Mouse (Mus musculus) hindbrain, embryonic 10.5 days (tissue): ENCODE results near the gene Olfr649. TPM values are rescaled to one million over a fixed set of nuclear protein-coding genes. Genes with fewer than 3 reads are reported as not detected.

Source experiments
- DNase-seq: peaks from one replicate; pipeline ENCODE4 v3.0.0-alpha.2; 2017; ENCODE audit warnings: low spot score
- H3K27ac ChIP-seq: fragments of 300-500 bp; sonication (generic); 2 replicates; pipeline ENCODE4 v1.5.1; 2016; ENCODE audit warnings: mild to moderate bottlenecking, moderate library complexity
- H3K27me3 ChIP-seq: fragments of 300-500 bp; sonication (generic); 2 replicates; pipeline ENCODE4 v1.6.1; 2016; ENCODE audit warnings: mild to moderate bottlenecking; ENCODE audit not compliant: poor library complexity, insufficient read depth, severe bottlenecking
- H3K36me3 ChIP-seq: fragments of 300-500 bp; sonication (generic); 2 replicates; pipeline ENCODE4 v1.6.1; 2016; ENCODE audit warnings: mild to moderate bottlenecking, moderate library complexity
- H3K4me1 ChIP-seq: fragments of 300-500 bp; sonication (generic); replicated peaks from 2 replicates; pipeline ENCODE4 v1.6.1; 2016; ENCODE audit warnings: mild to moderate bottlenecking
- H3K4me3 ChIP-seq: fragments of 300-500 bp; sonication (generic); 2 replicates; pipeline ENCODE4 v1.5.1; 2016; ENCODE audit warnings: mild to moderate bottlenecking, moderate library complexity
- H3K9me3 ChIP-seq: fragments of 300-500 bp; sonication (generic); 2 replicates; pipeline ENCODE4 v1.6.1; 2016; ENCODE audit warnings: mild to moderate bottlenecking, moderate library complexity
- WGBS: fragments of 180-500 bp; shearing (Covaris S2); methylation state at CpG from one replicate; pipeline ENCODE4 v1.1.7; 2016; 5-methylcytosine and 5-hydroxymethylcytosine counted together
- polyA plus RNA-seq: library from polyadenylated mRNA; unstranded; fragments of >200 nt; fragmentation: Nextera tagmentation; extraction: Ambion mirVana; gene quantifications from 2 replicates; pipeline ENCODE4 v1.2.1, GENCODE M21; 2016

Gene Olfr649
- polyA plus RNA-seq, 1 experiment from 2014 or later, result not detected

GRCm38 (mm10) chr7:104179074-104179473, 16.7 kb downstream of the Olfr649 start:
- no peaks in the 10 kb centered on the region for H3K9me3 ChIP-seq
- no peak for DNase-seq
- no peak overlapping the region for H3K4me3 ChIP-seq
- WGBS, result 77% methylated on average over 1 of the region's 1 CpGs
- H3K27me3 ChIP-seq, result no peaks in the 10 kb centered on the region
- H3K27ac ChIP-seq, result no peak overlapping the region
- no peaks in the 10 kb centered on the region for H3K4me1 ChIP-seq
- H3K36me3 ChIP-seq, result no peaks in the 10 kb centered on the region

GRCm38 (mm10) chr7:104178422-104179054, 17.2 kb downstream of the Olfr649 start:
- H3K27ac ChIP-seq, result no peak overlapping the region
- no peaks in the 10 kb centered on the region for H3K36me3 ChIP-seq
- H3K27me3 ChIP-seq, result no peaks in the 10 kb centered on the region
- no peak for DNase-seq
- no peak overlapping the region for H3K4me3 ChIP-seq
- H3K4me1 ChIP-seq, result no peaks in the 10 kb centered on the region
- WGBS, result 72% methylated on average over 5 of the region's 5 CpGs
- no peaks in the 10 kb centered on the region for H3K9me3 ChIP-seq

- Histone ChIP-seq H3K27me3 (no peaks in the 10 kb centered on the region), H3K36me3 (no peaks in the 10 kb centered on the region), H3K27ac (no peak overlapping the region), H3K4me1 (no peaks in the 10 kb centered on the region), H3K9me3 (no peaks in the 10 kb centered on the region), H3K4me3 (no peak overlapping the region)
- 23% methylated on average over 1 of the region's 1 CpGs for WGBS
- DNase-seq, result no peak
Measured at GRCm38 (mm10) chr7:104175085-104175484, 20.7 kb downstream of the Olfr649 start.

- Histone ChIP-seq H3K27me3 (no peaks in the 10 kb centered on the region), H3K27ac (no peak overlapping the region), H3K4me3 (no peak overlapping the region), H3K36me3 (no peaks in the 10 kb centered on the region), H3K4me1 (no peaks in the 10 kb centered on the region), H3K9me3 (no peaks in the 10 kb centered on the region)
- 83% methylated on average over 6 of the region's 6 CpGs for WGBS
- DNase-seq, result no peak
Measured at GRCm38 (mm10) chr7:104169634-104170204, 26.1 kb downstream of the Olfr649 start.

- Histone ChIP-seq H3K27ac (no peak overlapping the region), H3K4me3 (no peak overlapping the region), H3K4me1 (no peaks in the 10 kb centered on the region), H3K36me3 (no peaks in the 10 kb centered on the region), H3K27me3 (no peaks in the 10 kb centered on the region), H3K9me3 (no peaks in the 10 kb centered on the region)
- no peak for DNase-seq
- 84% methylated on average over 6 of the region's 6 CpGs for WGBS
Measured at GRCm38 (mm10) chr7:104167105-104167504, 28.7 kb downstream of the Olfr649 start.

GRCm38 (mm10) chr7:104150456-104150855, 45.3 kb downstream of the Olfr649 start, which contains the start of gene Ubqlnl:
Gene Ubqlnl, minus strand, starts transcription at chr7:104150556.
- DNase-seq, result no peak
- Histone ChIP-seq H3K27ac (no peak within 1 kb of the TSS), H3K36me3 (no peaks in the 10 kb centered on the region), H3K4me3 (no peak within 1 kb of the TSS), H3K4me1 (no peaks in the 10 kb centered on the region), H3K27me3 (no peaks in the 10 kb centered on the region), H3K9me3 (no peaks in the 10 kb centered on the region)
- 80% methylated on average over 2 of the region's 2 CpGs for WGBS

- 82% methylated on average over 3 of the region's 3 CpGs for WGBS
Measured at GRCm38 (mm10) chr7:104143179-104143578, 52.6 kb downstream of the Olfr649 start, which contains the start of gene Ubqln3. Gene Ubqln3, minus strand, starts transcription at chr7:104143279.

More at GRCm38 (mm10) chr7:104143179-104143578, 52.6 kb downstream of the Olfr649 start, which contains the start of gene Ubqln3:
- Histone ChIP-seq H3K27ac (no peak within 1 kb of the TSS), H3K27me3 (no peaks in the 10 kb centered on the region), H3K9me3 (no peaks in the 10 kb centered on the region), H3K4me1 (no peaks in the 10 kb centered on the region), H3K4me3 (no peak within 1 kb of the TSS), H3K36me3 (no peaks in the 10 kb centered on the region)
- DNase-seq, result no peak

Other genes starting within 250 kb of the Olfr649 start
- 0.03 TPM in 1 of 2 replicates, not detected in the other for gene Olfr635, start 224.8 kb downstream of the Olfr649 start, polyA plus RNA-seq
- not detected in 2 replicates for gene Olfr638, start 197.2 kb downstream of the Olfr649 start, polyA plus RNA-seq
- 0.02 TPM in 1 of 2 replicates, not detected in the other for gene Olfr639, start 178.7 kb downstream of the Olfr649 start, polyA plus RNA-seq
- gene Olfr640, start 170.4 kb downstream of the Olfr649 start, polyA plus RNA-seq, result not detected in 2 replicates
- gene Olfr641, start 160.5 kb downstream of the Olfr649 start, polyA plus RNA-seq, result not detected in 2 replicates
- not detected in 2 replicates for gene Olfr642, start 143.3 kb downstream of the Olfr649 start, polyA plus RNA-seq
- not detected in 2 replicates for gene 4930516K23Rik, start 134.5 kb downstream of the Olfr649 start, polyA plus RNA-seq
- not detected in 2 replicates for gene Olfr644, start 124.1 kb downstream of the Olfr649 start, polyA plus RNA-seq
- not detected in 2 replicates for gene Olfr645, start 110.5 kb downstream of the Olfr649 start, polyA plus RNA-seq
- gene Olfr646, start 91.1 kb downstream of the Olfr649 start, polyA plus RNA-seq, result not detected in 2 replicates
- gene Ubqln5, start 66.2 kb downstream of the Olfr649 start, polyA plus RNA-seq, result not detected in 2 replicates
- not detected in 2 replicates for gene Olfr643, start 58.6 kb downstream of the Olfr649 start, polyA plus RNA-seq
- gene Ubqln3, start 52.7 kb downstream of the Olfr649 start, polyA plus RNA-seq, result not detected in 2 replicates
- not detected in 2 replicates for gene Ubqlnl, start 45.4 kb downstream of the Olfr649 start, polyA plus RNA-seq
- gene Olfm5, start 31.2 kb downstream of the Olfr649 start, polyA plus RNA-seq, result not detected in 2 replicates
- 0.31 and 0.32 TPM in 2 replicates for gene Olfr648, start 12.6 kb downstream of the Olfr649 start, polyA plus RNA-seq
- gene Trim6, start 22.8 kb upstream of the Olfr649 start, polyA plus RNA-seq, result 3.5 and 5.7 TPM in 2 replicates
- gene Trim34a, start 48.5 kb upstream of the Olfr649 start, polyA plus RNA-seq, result 0.85 TPM in 2 replicates
- gene Trim5, start 92.1 kb upstream of the Olfr649 start, polyA plus RNA-seq, result 0.13 TPM in 1 of 2 replicates, not detected in the other
- gene Trim12a, start 119.5 kb upstream of the Olfr649 start, polyA plus RNA-seq, result 1.6 and 2.4 TPM in 2 replicates
- not detected in 2 replicates for gene Trim34b, start 133.5 kb upstream of the Olfr649 start, polyA plus RNA-seq
- gene Trim12c, start 157.4 kb upstream of the Olfr649 start, polyA plus RNA-seq, result 0.51 and 0.67 TPM in 2 replicates
- gene Trim30b, start 173.9 kb upstream of the Olfr649 start, polyA plus RNA-seq, result not detected in 2 replicates
- 0.12 TPM in 1 of 2 replicates, not detected in the other for gene Trim30c, start 204.9 kb upstream of the Olfr649 start, polyA plus RNA-seq